Mouse (Mus musculus) Patski (cell line): Measurements from ENCODE around the gene Opn4. TPM values are rescaled to one million over a fixed set of nuclear protein-coding genes. Genes with fewer than 3 reads are reported as not detected.

Experiments
- ATAC-seq: fragments of 100-300 bp; one replicate; pipeline ENCODE4 v1.8.0; 2021
- CTCF ChIA-PET: fragments of 350-600 bp; sonication (Branson Sonifier 250); formaldehyde crosslinking; loops from one replicate; lab custom pipeline; 2022; ENCODE audit warnings: inconsistent platforms; lab: Charles Lee
- POLR2A ChIA-PET: fragments of 350-600 bp; sonication (Branson Sonifier 250); formaldehyde crosslinking; loops from one replicate; lab custom pipeline; 2022; ENCODE audit warnings: antibody characterized with exemption, inconsistent platforms; lab: Charles Lee
- DNase-seq: peaks from one replicate; pipeline ENCODE4 v3.0.0-alpha.2; 2011; ENCODE audit warnings: low read depth, low spot score
- H3K27me3 ChIP-seq: fragments of 371-371 bp; one replicate; pipeline ENCODE4 v1.5.1; 2021
- CTCF ChIP-seq: fragments of 100-300 bp; IDR thresholded peaks from one replicate; pipeline ENCODE4 v1.5.1; 2021
- in situ Hi-C: fragments of 300-500 bp; cut with MboI; formaldehyde crosslinking; loops from 3 replicates; pipeline ENCODE4 v1.11.1; 2018; ENCODE audit warnings: low pct_unique_long_range_greater_than_20kb, mixed read lengths
- polyA plus RNA-seq: library from polyadenylated mRNA; unstranded; gene quantifications from one replicate; pipeline ENCODE4 v1.2.3, GENCODE M21; 2021

Opn4 gene
- polyA plus RNA-seq, 1 experiment from 2014 or later = not detected

- CTCF ChIA-PET = interaction anchor here (0.8 to 3.0 kb wide), 7 partner anchors 20 to 140 kb away, joined by 3 to 8 read pairs (median 3); no protein-coding TSS in a partner anchor
- POLR2A ChIA-PET = interaction anchor here (0.6 to 1.1 kb wide), 3 partner anchors 89 to 252 kb away, joined by 3 to 6 read pairs (median 3); no protein-coding TSS in a partner anchor
Observed at GRCm38 (mm10) chr14:34548391-34549001, 51.4 kb downstream of the Opn4 start.

GRCm38 (mm10) chr14:34544545-34544944 lies 55.4 kb downstream of the Opn4 start:
- ATAC-seq = no peak
- no peak for DNase-seq
- H3K27me3 ChIP-seq = no peaks in the 10 kb centered on the region

More at GRCm38 (mm10) chr14:34548391-34549001, 51.4 kb downstream of the Opn4 start:
- in situ Hi-C loops = loop anchor here (5.0 kb wide), 2 partner anchors 46 to 101 kb away; partner anchors contain the start of gene Bmpr1a
- peak; percentile 1 for ATAC-seq
- no peak for DNase-seq
- H3K27me3 ChIP-seq = no peaks in the 10 kb centered on the region
- no peak for TF ChIP-seq CTCF

DNA sequence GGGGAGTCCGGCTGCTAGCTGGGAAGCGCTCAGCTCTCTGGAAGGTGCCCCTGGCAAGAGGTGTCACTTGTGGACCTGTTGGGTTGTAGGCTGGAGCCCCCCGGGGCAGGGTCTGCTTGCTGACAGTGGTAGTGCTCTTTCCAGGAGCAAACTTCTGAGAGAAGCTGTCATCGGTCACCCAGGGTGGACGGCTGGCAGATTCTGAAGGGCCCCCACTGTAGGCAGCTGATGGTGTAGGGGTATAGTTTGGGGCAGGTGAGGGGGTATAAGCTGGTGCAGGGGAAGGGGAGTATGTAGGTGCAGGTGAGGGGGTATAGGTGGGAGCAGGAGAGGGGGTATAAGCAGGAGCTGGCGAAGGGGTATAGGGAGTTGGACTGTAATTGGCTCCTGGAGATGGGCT lies 55.9 kb downstream of the Opn4 start:
- no peak for TF ChIP-seq CTCF
- ChIA-PET CTCF (interaction anchor here (1.3 kb wide), 1 partner anchor 55 kb away, joined by 3 read pairs; no protein-coding TSS in a partner anchor), POLR2A (no interaction called here)
- no peak for DNase-seq
- in situ Hi-C loops = no loop called here
- no peak for ATAC-seq
- H3K27me3 ChIP-seq = no peaks in the 10 kb centered on the region

More at GRCm38 (mm10) chr14:34544545-34544944, 55.4 kb downstream of the Opn4 start:
- ChIA-PET POLR2A (no interaction called here), CTCF (no interaction called here)
- no peak for TF ChIP-seq CTCF
- in situ Hi-C loops = no loop called here

DNA sequence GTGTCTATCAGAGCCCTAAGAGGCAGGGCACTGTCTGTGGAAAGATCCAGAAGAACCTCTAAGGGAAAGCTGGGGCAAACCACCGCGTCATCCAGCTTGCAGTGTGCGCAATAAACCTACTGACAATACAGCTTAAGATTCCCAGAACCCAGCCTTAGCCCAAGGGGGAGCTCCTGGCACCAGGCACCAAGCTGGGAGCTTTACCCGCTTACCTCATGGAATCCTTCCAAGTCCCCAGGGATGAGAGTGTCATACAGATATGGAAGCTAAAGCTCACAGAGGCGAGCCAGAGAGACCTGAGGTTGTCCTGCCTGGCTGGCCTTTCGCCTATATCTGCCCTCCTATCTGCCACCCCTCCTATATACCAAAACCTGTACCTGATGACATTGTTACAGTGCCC lies 56.3 kb downstream of the Opn4 start:
- TF ChIP-seq CTCF = no peak
- ChIA-PET POLR2A (no interaction called here), CTCF (interaction anchor here (1.3 to 1.5 kb wide), 3 partner anchors 24 to 54 kb away, joined by 3 to 5 read pairs (median 4); no protein-coding TSS in a partner anchor)
- H3K27me3 ChIP-seq = no peaks in the 10 kb centered on the region
- no peak for DNase-seq
- in situ Hi-C loops = no loop called here
- ATAC-seq = peak; percentile 55

DNA sequence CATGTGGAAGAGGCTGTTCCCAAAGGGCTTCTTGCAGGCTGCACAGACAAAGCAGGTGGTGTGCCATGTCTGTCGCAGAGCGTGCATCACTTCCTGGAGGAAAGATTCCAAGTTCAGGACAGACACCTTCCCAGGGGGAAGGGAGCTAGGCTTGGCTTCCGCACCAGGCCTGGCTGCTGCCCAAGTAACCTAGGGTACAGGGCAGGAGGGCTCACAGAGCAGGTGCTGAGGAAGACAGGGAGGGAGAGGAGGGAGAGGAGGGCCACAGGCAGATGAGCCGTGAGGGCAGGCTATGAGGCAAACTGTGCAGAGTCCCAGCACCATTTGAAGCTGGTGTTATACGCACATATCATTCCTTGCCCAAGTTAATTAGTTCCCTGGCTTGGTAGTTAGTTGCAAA lies 58.0 kb downstream of the Opn4 start:
- CTCF ChIA-PET = interaction anchor here (1.5 kb wide), 1 partner anchor 29 kb away, joined by 5 read pairs; no protein-coding TSS in a partner anchor
- in situ Hi-C loops = no loop called here
- no peaks in the 10 kb centered on the region for H3K27me3 ChIP-seq
- no peak for TF ChIP-seq CTCF
- ATAC-seq (no peak), DNase-seq (no peak)
- POLR2A ChIA-PET = no interaction called here

GRCm38 (mm10) chr14:34540685-34541162 lies 59.2 kb downstream of the Opn4 start:
- ChIA-PET POLR2A (no interaction called here), CTCF (interaction anchor here (0.9 kb wide), 1 partner anchor 9 kb away, joined by 3 read pairs; no protein-coding TSS in a partner anchor)
- TF ChIP-seq CTCF = no peak
- DNase-seq (no peak), ATAC-seq (no peak)
- H3K27me3 ChIP-seq = no peaks in the 10 kb centered on the region
- in situ Hi-C loops = no loop called here

Other genes starting within 250 kb of the Opn4 start
- not detected for gene Fam25c, start 244.7 kb downstream of the Opn4 start, polyA plus RNA-seq
- not detected for gene Sncg, start 225.4 kb downstream of the Opn4 start, polyA plus RNA-seq
- gene Mmrn2, start 224.7 kb downstream of the Opn4 start, polyA plus RNA-seq = 0.04 TPM
- gene Bmpr1a, start 96.8 kb downstream of the Opn4 start, polyA plus RNA-seq = 53.2 TPM
- not detected for gene 9230112D13Rik, start 77.3 kb downstream of the Opn4 start, polyA plus RNA-seq
- 0.46 TPM for gene Ldb3, start 11.5 kb downstream of the Opn4 start, polyA plus RNA-seq
- gene Wapl, start 73.8 kb upstream of the Opn4 start, polyA plus RNA-seq = 66.3 TPM
- gene Grid1, start 220.0 kb upstream of the Opn4 start, polyA plus RNA-seq = not detected